Mouse (Mus musculus): ENCODE measurements around the gene Sspn. TPM values are rescaled to one million over a fixed set of nuclear protein-coding genes. Genes with fewer than 3 reads are reported as not detected.
A peak's percentile ranks its signal among the peaks of the same experiment; 100 is the strongest.

Sspn gene
- total RNA-seq, 1 experiment from 2014 or later, result 0.05 TPM

- ATAC-seq (replicated peaks in 1 of 2; ENCODE audit: insufficient read depth in 1 of 2, low FRiP score in 2 of 2, low TSS enrichment in 1 of 2, low read depth in 1 of 2, poor library complexity in 2 of 2, severe bottlenecking in 2 of 2), result peak in 1 of 2 experiments; percentile 35; a peak in 2 of 4 replicates
These were observed 26.6 kb downstream of the Sspn start for GRCm38 (mm10) chr6:145958070-145958469.

DNA sequence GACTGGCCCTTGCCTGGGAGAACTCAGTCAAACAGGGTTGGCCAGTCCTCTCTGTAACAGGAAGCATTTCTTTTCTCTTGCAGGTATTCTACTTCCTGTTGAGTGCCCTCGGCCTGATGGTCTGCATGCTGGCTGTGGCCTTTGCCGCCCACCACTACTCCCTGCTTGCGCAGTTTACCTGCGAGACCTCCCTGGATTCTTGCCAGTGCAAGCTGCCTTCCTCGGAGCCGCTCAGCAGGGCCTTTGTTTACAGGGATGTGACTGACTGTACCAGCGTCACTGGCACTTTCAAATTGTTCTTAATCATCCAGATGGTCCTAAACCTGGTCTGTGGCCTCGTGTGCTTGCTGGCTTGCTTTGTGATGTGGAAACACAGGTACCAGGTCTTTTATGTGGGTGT is 29.6 kb downstream of the Sspn start:
- no peak for ATAC-seq (replicated peaks in 1 of 2; ENCODE audit: insufficient read depth in 1 of 2, low FRiP score in 2 of 2, low TSS enrichment in 1 of 2, low read depth in 1 of 2, poor library complexity in 2 of 2, severe bottlenecking in 2 of 2)

GRCm38 (mm10) chr6:145963966-145964365 is 32.5 kb downstream of the Sspn start:
- no peak for ATAC-seq (replicated peaks in 1 of 2; ENCODE audit: insufficient read depth in 1 of 2, low FRiP score in 2 of 2, low TSS enrichment in 1 of 2, low read depth in 1 of 2, poor library complexity in 2 of 2, severe bottlenecking in 2 of 2)

- no peak for ATAC-seq (replicated peaks in 1 of 2; ENCODE audit: insufficient read depth in 1 of 2, low FRiP score in 2 of 2, low TSS enrichment in 1 of 2, low read depth in 1 of 2, poor library complexity in 2 of 2, severe bottlenecking in 2 of 2)
These were observed 36.3 kb downstream of the Sspn start for GRCm38 (mm10) chr6:145967693-145968092.

DNA sequence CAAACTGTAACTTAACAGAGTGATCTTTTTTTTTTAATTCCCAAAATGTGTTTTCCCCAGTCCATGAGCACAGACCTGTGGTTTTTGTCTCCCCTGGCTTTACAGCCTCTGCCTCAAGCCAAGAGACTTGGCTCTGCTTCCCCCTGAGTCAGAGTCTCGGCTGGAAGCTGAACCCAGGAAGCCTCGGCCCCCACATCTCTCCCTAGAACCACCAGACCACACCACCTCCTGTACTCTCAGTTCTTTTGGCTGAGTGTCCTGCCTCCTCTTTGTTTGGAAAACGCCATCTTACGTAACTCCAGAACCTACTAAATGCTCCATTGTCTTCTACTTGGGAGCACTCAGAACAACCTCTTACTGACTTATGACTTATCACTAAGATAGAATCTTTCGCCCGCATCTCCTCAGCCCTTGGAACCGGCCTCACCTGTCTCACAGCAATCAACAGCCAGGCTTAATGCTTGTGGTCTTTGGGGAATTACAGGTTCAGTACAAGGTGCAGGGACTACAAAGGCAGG is 36.9 kb downstream of the Sspn start:
- peak in 1 of 2 experiments; percentile 23; a peak in 1 of 4 replicates for ATAC-seq (replicated peaks in 1 of 2; ENCODE audit: insufficient read depth in 1 of 2, low FRiP score in 2 of 2, low TSS enrichment in 1 of 2, low read depth in 1 of 2, poor library complexity in 2 of 2, severe bottlenecking in 2 of 2)

DNA sequence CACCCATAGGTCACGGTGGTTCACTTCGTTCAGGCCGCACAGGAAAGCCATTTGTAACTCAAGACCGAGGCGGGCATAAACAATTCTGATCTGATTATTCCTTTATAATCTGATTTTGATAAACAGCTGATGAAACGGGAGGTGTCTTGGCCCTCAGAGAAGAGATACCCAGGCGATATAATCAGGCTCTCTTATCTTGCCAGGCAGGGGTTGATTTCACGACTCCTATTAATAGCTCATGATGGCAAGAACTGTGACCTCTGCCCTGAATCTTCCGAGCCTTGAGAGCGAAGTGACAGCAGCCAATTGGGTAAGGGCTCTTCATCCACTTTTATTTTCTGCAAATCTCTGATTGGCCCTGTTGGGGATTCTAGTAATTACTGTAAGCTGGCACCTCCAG is 37.4 kb downstream of the Sspn start:
- ATAC-seq (replicated peaks in 1 of 2; ENCODE audit: insufficient read depth in 1 of 2, low FRiP score in 2 of 2, low TSS enrichment in 1 of 2, low read depth in 1 of 2, poor library complexity in 2 of 2, severe bottlenecking in 2 of 2), result no peak

GRCm38 (mm10) chr6:145969572-145969971 is 38.1 kb downstream of the Sspn start:
- no peak for ATAC-seq (replicated peaks in 1 of 2; ENCODE audit: insufficient read depth in 1 of 2, low FRiP score in 2 of 2, low TSS enrichment in 1 of 2, low read depth in 1 of 2, poor library complexity in 2 of 2, severe bottlenecking in 2 of 2)

DNA sequence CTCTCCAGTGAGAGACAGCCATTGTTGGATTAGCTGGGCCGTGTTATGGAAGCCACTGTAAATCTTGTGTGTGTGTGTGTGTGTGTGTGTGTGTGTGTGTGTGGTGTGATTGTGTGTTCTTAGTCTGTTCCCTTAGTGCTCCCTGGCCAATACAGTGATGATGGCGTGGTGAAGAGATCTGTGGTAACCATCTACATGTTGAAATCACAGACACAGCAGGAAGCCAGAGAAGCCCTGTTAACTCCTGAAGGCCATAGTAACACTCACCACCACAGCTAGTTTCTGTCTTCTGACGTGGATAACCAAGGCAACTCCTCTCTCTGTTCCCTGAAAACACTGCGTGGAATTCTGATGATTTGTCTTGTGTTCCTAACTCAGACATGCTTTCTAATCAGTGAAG is 40.7 kb downstream of the Sspn start:
- no peak for ATAC-seq (replicated peaks in 1 of 2; ENCODE audit: insufficient read depth in 1 of 2, low FRiP score in 2 of 2, low TSS enrichment in 1 of 2, low read depth in 1 of 2, poor library complexity in 2 of 2, severe bottlenecking in 2 of 2)

DNA sequence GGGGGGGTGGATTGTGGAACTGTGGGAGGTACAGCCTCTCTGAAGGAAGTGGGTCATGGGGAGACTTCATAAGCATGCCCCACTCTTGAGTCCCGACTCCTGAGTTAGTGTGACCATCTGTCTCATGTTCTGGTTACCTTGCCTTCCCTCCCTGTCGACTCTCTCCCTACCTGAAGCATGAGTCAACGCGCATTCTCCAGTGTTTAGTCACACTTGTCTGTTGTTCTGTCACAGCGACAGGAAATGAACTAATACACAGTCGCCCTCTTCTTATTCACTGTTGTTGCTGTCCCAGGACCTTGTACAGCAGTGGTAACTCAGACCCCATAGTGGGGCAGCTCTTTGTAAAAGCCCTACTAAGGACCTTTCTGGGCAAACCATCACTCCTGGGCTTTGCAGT is 41.4 kb downstream of the Sspn start:
- no peak for ATAC-seq (replicated peaks in 1 of 2; ENCODE audit: insufficient read depth in 1 of 2, low FRiP score in 2 of 2, low TSS enrichment in 1 of 2, low read depth in 1 of 2, poor library complexity in 2 of 2, severe bottlenecking in 2 of 2)

DNA sequence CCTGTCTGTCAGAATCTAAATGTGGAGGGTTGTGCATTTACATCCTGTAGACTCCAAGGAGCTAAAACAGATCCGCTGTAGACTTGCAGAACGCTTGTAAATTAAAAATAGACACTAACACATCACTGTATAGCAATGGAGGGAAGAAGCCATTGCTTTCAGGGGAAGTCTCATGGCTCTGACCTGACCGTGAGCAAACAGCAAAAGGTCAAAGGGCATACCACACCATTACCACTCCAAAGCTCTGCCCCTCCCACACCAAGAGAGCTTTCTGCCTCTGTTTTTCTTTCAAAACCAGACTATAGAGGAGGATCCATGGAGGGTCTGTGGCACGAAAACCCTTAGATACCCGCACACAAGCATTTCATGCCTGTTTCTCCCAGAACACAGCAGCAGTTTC is 41.9 kb downstream of the Sspn start:
- ATAC-seq (replicated peaks in 1 of 2; ENCODE audit: insufficient read depth in 1 of 2, low FRiP score in 2 of 2, low TSS enrichment in 1 of 2, low read depth in 1 of 2, poor library complexity in 2 of 2, severe bottlenecking in 2 of 2), result no peak

- no peak for ATAC-seq (replicated peaks in 1 of 2; ENCODE audit: insufficient read depth in 1 of 2, low FRiP score in 2 of 2, low TSS enrichment in 1 of 2, low read depth in 1 of 2, poor library complexity in 2 of 2, severe bottlenecking in 2 of 2)
These were observed 43.3 kb downstream of the Sspn start for GRCm38 (mm10) chr6:145974766-145975165.

GRCm38 (mm10) chr6:145977344-145977743 is 45.9 kb downstream of the Sspn start:
- ATAC-seq (replicated peaks in 1 of 2; ENCODE audit: insufficient read depth in 1 of 2, low FRiP score in 2 of 2, low TSS enrichment in 1 of 2, low read depth in 1 of 2, poor library complexity in 2 of 2, severe bottlenecking in 2 of 2), result no peak

GRCm38 (mm10) chr6:145977771-145978450 is 46.5 kb downstream of the Sspn start:
- no peak for ATAC-seq (replicated peaks in 1 of 2; ENCODE audit: insufficient read depth in 1 of 2, low FRiP score in 2 of 2, low TSS enrichment in 1 of 2, low read depth in 1 of 2, poor library complexity in 2 of 2, severe bottlenecking in 2 of 2)

DNA sequence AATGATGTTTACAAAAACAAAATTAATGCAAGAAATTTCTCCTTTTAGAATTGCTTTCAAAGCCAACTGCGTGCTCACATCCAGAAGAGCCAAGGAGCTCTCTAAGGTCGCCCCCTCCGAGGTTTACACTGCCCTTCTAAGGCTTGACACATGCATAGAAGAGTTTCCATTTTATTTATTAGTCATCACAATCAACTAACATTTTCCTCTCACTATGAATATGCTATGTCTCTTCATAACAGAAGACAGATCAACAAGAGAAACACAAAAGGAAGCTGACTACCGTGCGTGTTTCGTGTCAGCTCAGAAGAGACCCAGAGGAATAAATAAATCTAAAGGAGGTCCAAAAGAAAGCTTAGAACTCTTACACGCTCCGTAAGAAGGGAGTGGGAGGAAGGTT is 49.6 kb downstream of the Sspn start:
- no peak for ATAC-seq (replicated peaks in 1 of 2; ENCODE audit: insufficient read depth in 1 of 2, low FRiP score in 2 of 2, low TSS enrichment in 1 of 2, low read depth in 1 of 2, poor library complexity in 2 of 2, severe bottlenecking in 2 of 2)

DNA sequence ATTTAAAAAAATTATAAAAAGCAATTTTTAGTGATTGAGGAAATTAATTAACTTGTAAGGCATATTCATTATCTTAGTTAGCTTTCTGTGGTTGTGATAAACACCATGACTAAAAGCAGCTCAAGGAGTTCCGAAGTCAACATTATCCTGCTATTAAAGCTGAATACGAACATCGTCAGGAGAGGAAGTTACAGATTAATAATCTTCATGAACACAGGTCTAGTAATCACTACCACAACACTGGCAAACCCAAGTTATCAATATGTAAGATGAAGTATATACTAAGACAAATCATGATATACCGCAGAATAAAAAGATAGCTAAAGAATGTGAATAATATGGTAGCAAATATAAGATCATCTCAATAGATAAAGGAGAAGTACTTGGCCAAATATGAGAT is 50.9 kb downstream of the Sspn start:
- no peak for ATAC-seq (replicated peaks in 1 of 2; ENCODE audit: insufficient read depth in 1 of 2, low FRiP score in 2 of 2, low TSS enrichment in 1 of 2, low read depth in 1 of 2, poor library complexity in 2 of 2, severe bottlenecking in 2 of 2)

DNA sequence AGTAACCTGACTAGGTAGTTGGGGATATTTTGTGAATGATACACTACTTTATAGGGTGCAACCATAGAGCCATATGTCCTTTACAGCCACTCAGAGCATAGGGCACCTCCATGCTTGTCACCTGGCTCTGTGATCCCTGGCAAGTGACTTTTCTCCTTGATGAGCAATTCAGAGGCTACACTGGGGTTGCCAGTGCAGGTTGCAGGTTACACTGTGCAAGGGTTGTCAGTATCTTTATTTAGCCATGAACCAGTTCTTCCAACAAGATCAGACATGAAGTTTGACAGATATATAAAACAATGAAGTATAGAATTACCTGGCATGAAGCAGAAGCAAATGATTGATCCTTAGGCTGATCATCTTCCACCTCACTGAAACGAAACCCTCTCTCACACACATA is 59.1 kb downstream of the Sspn start:
- ATAC-seq (replicated peaks in 1 of 2; ENCODE audit: insufficient read depth in 1 of 2, low FRiP score in 2 of 2, low TSS enrichment in 1 of 2, low read depth in 1 of 2, poor library complexity in 2 of 2, severe bottlenecking in 2 of 2), result no peak

- no peak for ATAC-seq (replicated peaks in 1 of 2; ENCODE audit: insufficient read depth in 1 of 2, low FRiP score in 2 of 2, low TSS enrichment in 1 of 2, low read depth in 1 of 2, poor library complexity in 2 of 2, severe bottlenecking in 2 of 2)
These were observed 61.1 kb downstream of the Sspn start for GRCm38 (mm10) chr6:145992526-145992925.

- peak; percentile 51 to 56 for ATAC-seq (replicated peaks in 1 of 2; ENCODE audit: insufficient read depth in 1 of 2, low FRiP score in 2 of 2, low TSS enrichment in 1 of 2, low read depth in 1 of 2, poor library complexity in 2 of 2, severe bottlenecking in 2 of 2)
These were observed 61.5 kb downstream of the Sspn start for GRCm38 (mm10) chr6:145992985-145993384.

- peak; percentile 56 to 64; a peak in 3 of 4 replicates for ATAC-seq (replicated peaks in 1 of 2; ENCODE audit: insufficient read depth in 1 of 2, low FRiP score in 2 of 2, low TSS enrichment in 1 of 2, low read depth in 1 of 2, poor library complexity in 2 of 2, severe bottlenecking in 2 of 2)
These were observed 67.0 kb downstream of the Sspn start for GRCm38 (mm10) chr6:145998314-145999007.
